Mouse (Mus musculus) lung, embryonic 16.5 days (tissue): ENCODE measurements at regions not wholly inside any gene's neighbourhood (a gene's known extent, or its start where the extent isn't known, plus 50 kb on each side); places are given as distances from the start of the nearest gene placed in this dataset.

Experiments used
- ATAC-seq: fragments of 200-750 bp; cut with Nextera tagmentation; 2 replicates; pipeline ENCODE4 v1.8.0; 2017; ENCODE audit warnings: low read depth, mild to moderate bottlenecking, moderate library complexity
- H3K27ac ChIP-seq: fragments of 300-500 bp; sonication (generic); 2 replicates; pipeline ENCODE4 v1.5.1; 2014; ENCODE audit warnings: mild to moderate bottlenecking, control low read depth, low read length
- H3K27me3 ChIP-seq: fragments of 300-500 bp; sonication (generic); 2 replicates; pipeline ENCODE4 v1.6.1; 2014; ENCODE audit warnings: low read depth, low read length, mixed read lengths; ENCODE audit not compliant: control insufficient read depth, insufficient read depth
- H3K36me3 ChIP-seq: fragments of 300-500 bp; sonication (generic); 2 replicates; pipeline ENCODE4 v1.6.1; 2014; ENCODE audit warnings: low read length; ENCODE audit not compliant: control insufficient read depth, insufficient read depth
- H3K4me1 ChIP-seq: fragments of 300-500 bp; sonication (generic); replicated peaks from 2 replicates; pipeline ENCODE4 v1.6.1; 2014; ENCODE audit warnings: low read length, mixed read lengths; ENCODE audit not compliant: control insufficient read depth, insufficient read depth
- H3K4me2 ChIP-seq: fragments of 300-500 bp; sonication (generic); 2 replicates; pipeline ENCODE4 v1.6.1; 2014; ENCODE audit warnings: low read depth, low read length, control low read depth
- H3K4me3 ChIP-seq: fragments of 300-500 bp; sonication (generic); 2 replicates; pipeline ENCODE4 v1.5.1; 2014; ENCODE audit warnings: mild to moderate bottlenecking, low read length, control low read depth
- H3K9ac ChIP-seq: fragments of 300-500 bp; sonication (generic); 2 replicates; pipeline ENCODE4 v1.6.1; 2014; ENCODE audit warnings: low read length, control low read depth
- H3K9me3 ChIP-seq: fragments of 300-500 bp; sonication (generic); 2 replicates; pipeline ENCODE4 v1.6.1; 2016; ENCODE audit warnings: low read length; ENCODE audit not compliant: control insufficient read depth
- WGBS: fragments of 180-500 bp; shearing (Covaris S2); extraction: QIAGEN DNeasy Blood & Tissue Kit; methylation state at CpG from one replicate; pipeline ENCODE4 v1.1.7; 2014; 5-methylcytosine and 5-hydroxymethylcytosine counted together

GRCm38 (mm10) chr4:142570712-142571111 is 331.5 kb upstream of the Kazn start:
- Histone ChIP-seq H3K36me3 (no peaks in the 10 kb centered on the region), H3K9me3 (no peaks in the 10 kb centered on the region), H3K4me3 (no peak overlapping the region), H3K9ac (no peak overlapping the region), H3K27me3 (no peaks in the 10 kb centered on the region), H3K4me2 (no peak overlapping the region), H3K4me1 (no peaks in the 10 kb centered on the region), H3K27ac (no peak overlapping the region)
- WGBS = 71% methylated on average over 7 of the region's 7 CpGs
- ATAC-seq = no peak

- 74% methylated on average over 6 of the region's 6 CpGs for WGBS
- no peak overlapping the region for H3K27ac ChIP-seq
- no peak for ATAC-seq
- H3K9me3 ChIP-seq = no peaks in the 10 kb centered on the region
- no peak overlapping the region for H3K9ac ChIP-seq
- no peak overlapping the region for H3K4me2 ChIP-seq
- H3K4me3 ChIP-seq = no peak overlapping the region
- no peaks in the 10 kb centered on the region for H3K27me3 ChIP-seq
- H3K36me3 ChIP-seq = no peaks in the 10 kb centered on the region
- no peaks in the 10 kb centered on the region for H3K4me1 ChIP-seq
Measured at GRCm38 (mm10) chr4:142568556-142568955, 329.4 kb upstream of the Kazn start.

DNA sequence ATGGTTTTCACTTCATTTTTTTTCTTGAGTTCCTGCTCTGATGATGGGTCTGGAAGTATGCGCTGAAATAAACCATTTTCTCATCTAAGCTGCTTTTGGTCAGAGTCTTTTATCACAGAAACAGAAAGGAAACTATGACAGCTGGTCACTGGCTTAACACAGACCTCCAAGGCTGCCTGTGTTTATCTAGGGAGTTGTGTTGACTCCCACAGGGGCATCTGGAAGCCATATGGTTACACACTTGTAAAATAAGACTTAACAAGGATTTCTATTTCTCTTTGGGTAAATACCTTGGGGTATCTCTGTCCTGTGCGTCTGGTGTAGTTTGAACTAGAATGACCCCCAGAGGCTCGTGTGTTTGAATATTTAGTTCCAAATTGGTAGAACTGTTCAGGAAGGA is 315.5 kb upstream of the Kazn start:
- no peaks in the 10 kb centered on the region for H3K27me3 ChIP-seq
- ATAC-seq = no peak
- 33% methylated on average over 3 of the region's 3 CpGs for WGBS
- H3K4me2 ChIP-seq = no peak overlapping the region
- no peak overlapping the region for H3K27ac ChIP-seq
- H3K4me1 ChIP-seq = no peaks in the 10 kb centered on the region
- no peaks in the 10 kb centered on the region for H3K9me3 ChIP-seq
- no peak overlapping the region for H3K9ac ChIP-seq
- H3K4me3 ChIP-seq = no peak overlapping the region
- H3K36me3 ChIP-seq = no peaks in the 10 kb centered on the region

DNA sequence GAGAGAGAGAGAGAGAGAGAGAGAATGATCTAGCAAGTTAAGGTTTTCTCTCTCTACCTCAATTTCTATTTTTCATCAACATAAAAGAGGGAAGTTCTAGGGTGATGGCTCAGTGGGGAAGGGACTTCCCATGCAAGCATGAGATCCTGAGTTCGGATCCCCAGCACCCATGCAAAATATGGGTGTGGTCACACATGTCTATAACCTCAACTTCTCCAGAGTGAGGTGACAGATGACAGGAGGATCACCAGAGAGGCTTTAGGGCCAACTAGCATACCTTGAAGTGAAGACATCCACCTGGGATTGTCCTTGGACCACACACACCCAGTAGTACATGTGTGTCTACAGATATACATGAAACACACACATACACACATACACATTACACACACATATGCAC is 306.7 kb upstream of the Kazn start:
- 87% methylated on average over 1 of the region's 1 CpGs for WGBS
- no peak for ATAC-seq
- H3K4me1 ChIP-seq = no peaks in the 10 kb centered on the region
- H3K4me3 ChIP-seq = no peak overlapping the region
- H3K27me3 ChIP-seq = no peaks in the 10 kb centered on the region
- no peak overlapping the region for H3K27ac ChIP-seq
- no peak overlapping the region for H3K4me2 ChIP-seq
- H3K36me3 ChIP-seq = no peaks in the 10 kb centered on the region
- no peak overlapping the region for H3K9ac ChIP-seq
- H3K9me3 ChIP-seq = no peaks in the 10 kb centered on the region

GRCm38 (mm10) chr4:142545187-142545586 is 306.0 kb upstream of the Kazn start:
- Histone ChIP-seq H3K4me1 (no peaks in the 10 kb centered on the region), H3K9me3 (no peaks in the 10 kb centered on the region), H3K9ac (no peak overlapping the region), H3K4me2 (no peak overlapping the region), H3K27me3 (no peaks in the 10 kb centered on the region), H3K4me3 (no peak overlapping the region), H3K36me3 (no peaks in the 10 kb centered on the region), H3K27ac (no peak overlapping the region)
- ATAC-seq = no peak
- 32% methylated on average over 1 of the region's 1 CpGs for WGBS

DNA sequence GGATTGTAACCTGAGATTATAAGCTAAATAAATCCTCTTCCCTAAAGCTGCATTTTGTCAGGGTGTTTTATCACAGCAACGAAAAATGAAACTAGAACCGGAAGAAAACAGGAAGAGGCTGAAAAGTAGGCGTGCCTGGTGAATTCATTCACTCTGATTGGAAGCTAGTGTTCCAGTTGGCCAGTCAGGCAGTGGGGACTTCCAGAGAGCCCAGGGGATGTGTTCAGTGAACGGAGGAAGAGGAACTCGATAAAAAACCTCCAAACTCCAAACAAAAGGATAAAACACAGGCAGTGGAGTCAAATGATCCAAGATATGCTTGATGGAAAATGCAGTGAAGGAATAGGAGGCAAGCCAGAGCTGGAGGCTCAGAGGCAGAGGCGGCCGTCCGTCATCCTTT is 305.5 kb upstream of the Kazn start:
- H3K4me2 ChIP-seq = no peak overlapping the region
- no peak overlapping the region for H3K4me3 ChIP-seq
- H3K27ac ChIP-seq = no peak overlapping the region
- H3K27me3 ChIP-seq = no peaks in the 10 kb centered on the region
- H3K9me3 ChIP-seq = no peaks in the 10 kb centered on the region
- no peaks in the 10 kb centered on the region for H3K36me3 ChIP-seq
- H3K4me1 ChIP-seq = no peaks in the 10 kb centered on the region
- WGBS = 62% methylated on average over 8 of the region's 8 CpGs
- ATAC-seq = no peak
- no peak overlapping the region for H3K9ac ChIP-seq

GRCm38 (mm10) chr4:142539200-142539750 is 300.1 kb upstream of the Kazn start:
- H3K27ac ChIP-seq = no peak overlapping the region
- ATAC-seq = no peak
- H3K4me3 ChIP-seq = no peak overlapping the region
- H3K36me3 ChIP-seq = no peaks in the 10 kb centered on the region
- no peaks in the 10 kb centered on the region for H3K4me1 ChIP-seq
- H3K4me2 ChIP-seq = no peak overlapping the region
- H3K9ac ChIP-seq = no peak overlapping the region
- WGBS = 65% methylated on average over 12 of the region's 12 CpGs
- no peaks in the 10 kb centered on the region for H3K9me3 ChIP-seq
- H3K27me3 ChIP-seq = no peaks in the 10 kb centered on the region

GRCm38 (mm10) chr4:142527080-142527479 is 287.9 kb upstream of the Kazn start:
- no peaks in the 10 kb centered on the region for H3K36me3 ChIP-seq
- H3K9me3 ChIP-seq = no peaks in the 10 kb centered on the region
- 50% methylated on average over 6 of the region's 6 CpGs for WGBS
- no peaks in the 10 kb centered on the region for H3K27me3 ChIP-seq
- H3K4me1 ChIP-seq = no peaks in the 10 kb centered on the region
- no peak overlapping the region for H3K9ac ChIP-seq
- H3K4me3 ChIP-seq = no peak overlapping the region
- ATAC-seq = no peak
- H3K4me2 ChIP-seq = no peak overlapping the region
- no peak overlapping the region for H3K27ac ChIP-seq

DNA sequence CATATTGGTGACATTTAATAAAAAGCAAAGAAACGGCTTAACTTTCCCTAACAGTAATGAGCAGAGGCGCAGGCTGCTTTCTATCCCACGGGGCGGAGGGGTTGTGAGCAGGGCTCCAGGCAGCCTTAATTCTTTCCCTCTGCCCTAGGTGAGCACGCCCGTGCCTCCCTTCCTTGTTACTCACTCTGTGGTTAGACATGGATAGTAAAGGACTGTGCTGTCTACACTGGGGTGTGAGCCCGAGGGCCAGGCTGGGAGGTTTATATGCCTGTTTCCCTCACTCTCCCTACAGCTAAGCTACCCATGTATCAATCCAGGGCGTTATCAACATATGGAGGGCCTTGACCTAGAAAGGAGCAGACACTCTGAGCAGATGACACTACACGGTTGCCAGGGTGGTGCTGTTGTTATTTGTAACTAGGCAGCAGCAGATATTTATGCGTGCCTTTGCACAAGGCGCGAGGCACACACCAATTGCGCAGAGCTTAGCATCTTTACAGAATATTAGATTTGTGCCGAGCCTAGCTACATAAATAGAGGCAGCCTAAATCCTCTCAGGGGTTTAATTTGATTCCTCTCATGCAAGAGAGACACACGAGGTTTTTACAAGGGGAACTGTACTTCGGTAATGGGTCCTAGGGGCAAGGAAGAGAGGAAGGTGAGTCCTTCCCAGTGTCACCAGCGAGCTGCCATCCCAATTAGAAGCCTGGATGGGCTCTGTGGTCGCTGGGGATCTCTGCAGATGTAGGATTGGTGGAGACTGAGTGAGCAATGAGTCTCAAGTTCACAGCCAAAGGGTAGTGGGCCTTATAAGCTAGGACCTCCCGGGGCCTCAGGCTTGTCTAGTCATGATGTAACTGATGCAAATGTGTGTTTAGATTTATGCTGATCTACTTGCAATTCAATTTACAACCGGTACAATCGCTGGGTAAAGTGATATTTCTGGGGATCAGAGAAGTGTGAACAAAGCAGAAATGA is 278.6 kb upstream of the Kazn start:
- ATAC-seq = no peak
- WGBS = 68% methylated on average over 21 of the region's 21 CpGs
- no peaks in the 10 kb centered on the region; the same call in 1 of the 2 replicates for H3K9me3 ChIP-seq
- H3K4me1 ChIP-seq = no peaks in the 10 kb centered on the region
- H3K4me3 ChIP-seq = no peak overlapping the region
- H3K4me2 ChIP-seq = no peak overlapping the region
- H3K27me3 ChIP-seq = no peaks in the 10 kb centered on the region
- H3K27ac ChIP-seq = no peak overlapping the region
- no peak overlapping the region for H3K9ac ChIP-seq
- no peaks in the 10 kb centered on the region for H3K36me3 ChIP-seq
